Mouse (Mus musculus) fibroblast of lung, adult 2 months (primary cell): ENCODE measurements around the gene Sowaha.

Source experiments
- DNase-seq: peaks from one replicate; pipeline ENCODE4 v3.0.0-alpha.2; 2011; ENCODE audit warnings: low read depth

Sowaha gene

GRCm38 (mm10) chr11:53472709-53473108 lies 7.4 kb downstream of the Sowaha start:
- no peak for DNase-seq

- peak; percentile 71 for DNase-seq
Measured at GRCm38 (mm10) chr11:53469968-53470695, 9.9 kb downstream of the Sowaha start, which contains the start of gene Gm9837. Gm9837 (minus strand) TSS chr11:53470479.

GRCm38 (mm10) chr11:53469294-53469967 lies 10.6 kb downstream of the Sowaha start:
- no peak for DNase-seq

GRCm38 (mm10) chr11:53466231-53466971 lies 13.7 kb downstream of the Sowaha start:
- DNase-seq: no peak

GRCm38 (mm10) chr11:53463551-53464424 lies 16.3 kb downstream of the Sowaha start:
- no peak for DNase-seq

- DNase-seq: no peak
Measured at GRCm38 (mm10) chr11:53461727-53462126, 18.3 kb downstream of the Sowaha start.

GRCm38 (mm10) chr11:53460192-53460591 lies 19.9 kb downstream of the Sowaha start:
- DNase-seq: peak; percentile 74

- no peak for DNase-seq
Measured at GRCm38 (mm10) chr11:53458996-53459395, 21.1 kb downstream of the Sowaha start.

GRCm38 (mm10) chr11:53457372-53457954 lies 22.6 kb downstream of the Sowaha start:
- DNase-seq: no peak

GRCm38 (mm10) chr11:53456474-53457371 lies 23.4 kb downstream of the Sowaha start, which contains the start of the genes Gm10447 and Shroom1:
Gm10447 (minus strand) TSS chr11:53457110.
Shroom1 (plus strand) TSS chr11:53457205.
- no peak for DNase-seq

- DNase-seq: no peak
Measured at GRCm38 (mm10) chr11:53453031-53453430, 27.0 kb downstream of the Sowaha start.

- DNase-seq: no peak
Measured at GRCm38 (mm10) chr11:53452396-53452795, 27.7 kb downstream of the Sowaha start.

- DNase-seq: no peak
Measured at GRCm38 (mm10) chr11:53451361-53451760, 28.7 kb downstream of the Sowaha start.

GRCm38 (mm10) chr11:53450070-53450705 lies 29.9 kb downstream of the Sowaha start:
- DNase-seq: no peak

- no peak for DNase-seq
Measured at GRCm38 (mm10) chr11:53448529-53448928, 31.5 kb downstream of the Sowaha start.

GRCm38 (mm10) chr11:53447996-53448395 lies 32.1 kb downstream of the Sowaha start:
- no peak for DNase-seq

- no peak for DNase-seq
Measured at GRCm38 (mm10) chr11:53446183-53446582, 33.9 kb downstream of the Sowaha start.

GRCm38 (mm10) chr11:53445562-53445961 lies 34.5 kb downstream of the Sowaha start:
- DNase-seq: no peak

- DNase-seq: no peak
Measured at GRCm38 (mm10) chr11:53443861-53444260, 36.2 kb downstream of the Sowaha start.

GRCm38 (mm10) chr11:53441921-53442320 lies 38.2 kb downstream of the Sowaha start:
- DNase-seq: no peak
